11 mouse cellular contexts compared by ENCODE assay signal in the genomic region with DNA sequence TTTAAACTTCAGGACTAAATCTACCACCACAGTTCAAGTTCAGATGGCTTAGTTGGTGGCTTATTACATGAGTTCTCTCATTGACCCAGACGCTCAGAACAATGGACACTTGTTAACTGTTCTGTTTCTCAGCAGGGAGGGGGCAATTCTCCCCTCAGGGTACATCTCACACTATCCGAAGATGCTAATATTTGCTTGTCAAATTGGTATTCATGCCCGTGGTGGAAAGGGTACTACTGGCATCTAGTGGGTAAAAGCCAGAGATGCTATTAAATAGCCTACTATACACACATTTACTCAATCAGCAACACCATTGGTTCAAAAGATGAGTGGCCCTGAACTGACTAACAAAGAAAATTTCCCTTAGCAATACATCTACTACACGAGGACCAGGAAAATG. TPM values are rescaled to one million over a fixed set of nuclear protein-coding genes. Genes with fewer than 3 reads are reported as not detected.
DNase-seq lines count a peak whose midpoint lies in the region; ATAC-seq lines count a peak whose summit lies in the region.
"Had no signal": no experiment of that assay in that cellular context is flagged by ENCODE, and none has a peak within 500 bp of the region (broad histone marks: within the 10 kb centered on the region; RNA-seq: fewer than 3 reads in every experiment).

No protein-coding gene starts in this region.

- H3K36me3 ChIP-seq in forebrain, embryonic 14.5 days (ENCODE audit: control insufficient read depth, insufficient read depth, low read length) = no peaks in the 10 kb centered on the region
- H3K36me3 ChIP-seq in forebrain, embryonic 13.5 days (ENCODE audit: poor library complexity, severe bottlenecking) = no peaks in the 10 kb centered on the region
- H3K36me3 ChIP-seq: heart, embryonic 15.5 days had no signal

- H3K9ac ChIP-seq in forebrain, embryonic 14.5 days (ENCODE audit: low read length) = no peak overlapping the region
- H3K9ac ChIP-seq in forebrain, embryonic 13.5 days = no peak overlapping the region
- H3K9ac ChIP-seq: heart, embryonic 15.5 days had no signal

- 50% methylated on average over 4 of the region's 4 CpGs for WGBS in forebrain, embryonic 14.5 days
- 61% methylated on average over 4 of the region's 4 CpGs for WGBS in forebrain, embryonic 13.5 days

- no peak overlapping the region for H3K4me3 ChIP-seq in forebrain, embryonic 14.5 days (ENCODE audit: low read depth, low read length)
- H3K4me3 ChIP-seq in forebrain, embryonic 13.5 days = no peak overlapping the region
- H3K4me3 ChIP-seq: heart, embryonic 15.5 days had no signal

- intact Hi-C loops in left cerebral cortex, postnatal 4 days (cut with DNase I) = no loop called here
- intact Hi-C loops in left cerebral cortex, postnatal 36 days (cut with DNase I) = loop anchor here (5.0 kb wide), 1 partner anchor 239 kb away; no protein-coding TSS in a partner anchor

- no peaks in the 10 kb centered on the region for H3K4me1 ChIP-seq in forebrain, embryonic 14.5 days (ENCODE audit: control insufficient read depth, insufficient read depth, low read length)
- no peaks in the 10 kb centered on the region for H3K4me1 ChIP-seq in forebrain, embryonic 13.5 days
- H3K4me1 ChIP-seq: heart, embryonic 15.5 days had no signal

- H3K9me3 ChIP-seq in forebrain, embryonic 14.5 days (replicated peaks; ENCODE audit: control insufficient read depth, low read length) = no peaks in the 10 kb centered on the region
- H3K9me3 ChIP-seq in forebrain, embryonic 13.5 days (replicated peaks) = no peaks in the 10 kb centered on the region
- H3K9me3 ChIP-seq: heart, embryonic 15.5 days had no signal

- peak; percentile 32 for DNase-seq in forebrain, embryonic 14.5 days (ENCODE audit: low spot score)
- DNase-seq in left cerebral cortex, postnatal 4 days = peak; percentile 13
- DNase-seq in left cerebral cortex, postnatal 36 days (ENCODE audit: low spot score in 2 of 2) = no peak
- peak; percentile 9 for DNase-seq in NIH3T3 (ENCODE audit: low read depth)
- peak; percentile 35 for DNase-seq in layer of hippocampus, adult 9-10 months (ENCODE audit: low spot score)
- no peak for DNase-seq in frontal cortex, postnatal 10 days (ENCODE audit: low spot score in 2 of 2)
- DNase-seq in yolk sac, embryonic 10.5 days (ENCODE audit: low spot score) = no peak
- DNase-seq: gastrocnemius, postnatal 10 days; kidney, adult 11 months had no signal

- ATAC-seq in forebrain, embryonic 14.5 days = no peak
- no peak for ATAC-seq in forebrain, embryonic 13.5 days

- no peak overlapping the region for H3K4me2 ChIP-seq in forebrain, embryonic 14.5 days (ENCODE audit: low read length)
- no peak overlapping the region for H3K4me2 ChIP-seq in forebrain, embryonic 13.5 days
- H3K4me2 ChIP-seq: heart, embryonic 15.5 days had no signal

- H3K27me3 ChIP-seq in forebrain, embryonic 14.5 days (replicated peaks; ENCODE audit: control insufficient read depth, insufficient read depth, low read length) = no peaks in the 10 kb centered on the region
- no peaks in the 10 kb centered on the region for H3K27me3 ChIP-seq in forebrain, embryonic 13.5 days
- H3K27me3 ChIP-seq: heart, embryonic 15.5 days had no signal

- no peak overlapping the region for H3K27ac ChIP-seq in forebrain, embryonic 14.5 days (ENCODE audit: low read depth, low read length)
- no peak overlapping the region for H3K27ac ChIP-seq in forebrain, embryonic 13.5 days
- H3K27ac ChIP-seq: heart, embryonic 15.5 days had no signal

RNA-seq across cellular contexts. Expression of a gene that starts 15.4 kb away (rescaled TPM):
- polyA plus RNA-seq in forebrain, embryonic 14.5 days (2014; fragmentation: Nextera tagmentation; extraction: Ambion mirVana) = 1.1 and 2.1 TPM in 2 replicates
- 0.25 and 0.37 TPM in 2 replicates for polyA plus RNA-seq in forebrain, embryonic 13.5 days (2015; fragmentation: Nextera tagmentation; extraction: Ambion mirVana)
- total RNA-seq in left cerebral cortex, postnatal 4 days (2021) = 10 to 100 TPM in 1 of 2 experiments, 1 to 10 TPM in 1; 9.3 to 15.8 TPM
- total RNA-seq in left cerebral cortex, postnatal 36 days (2021) = 1 to 10 TPM; 1.5 to 2.0 TPM

RNA-seq across cellular contexts. Expression of a gene that starts 56.9 kb away (rescaled TPM):
- 2.8 and 4.6 TPM in 2 replicates for polyA plus RNA-seq in forebrain, embryonic 14.5 days (2014; fragmentation: Nextera tagmentation; extraction: Ambion mirVana)
- 1.2 and 1.7 TPM in 2 replicates for polyA plus RNA-seq in forebrain, embryonic 13.5 days (2015; fragmentation: Nextera tagmentation; extraction: Ambion mirVana)
- total RNA-seq in left cerebral cortex, postnatal 4 days (2021) = 1 to 10 TPM; 8.6 to 9.5 TPM
- total RNA-seq in left cerebral cortex, postnatal 36 days (2021) = 1 to 10 TPM; 5.4 to 9.0 TPM

Comparison
In these comparisons a context has a peak if more than half of its experiments do, and no peak if none do; other contexts are left out.
1. DNase-seq: peak in forebrain, embryonic 14.5 days (single experiment), left cerebral cortex, postnatal 4 days (single experiment), NIH3T3 (single experiment) and layer of hippocampus, adult 9-10 months (single experiment); none in left cerebral cortex, postnatal 36 days (0 of 2), frontal cortex, postnatal 10 days (0 of 2) and yolk sac, embryonic 10.5 days (single experiment).